Mouse (Mus musculus) megakaryocyte, embryonic 14.5 days (primary cell): Measurements from ENCODE around the gene Rfc4. TPM values are rescaled to one million over a fixed set of nuclear protein-coding genes. Genes with fewer than 3 reads are reported as not detected.
"Not testable (repeated sequence)": the region's sequence is repeated elsewhere in the genome, so short reads cannot be mapped to it uniquely, and the experiment has no call there.

ENCODE experiments used
- H3K27me3 ChIP-seq: replicated peaks from 2 replicates; pipeline ENCODE3; 2012; ENCODE audit warnings: inconsistent platforms
- H3K36me3 ChIP-seq: replicated peaks from 2 replicates; pipeline ENCODE3; 2012; ENCODE audit warnings: low read length, inconsistent platforms, mixed read lengths
- H3K4me1 ChIP-seq: 2 replicates; pipeline ENCODE4 v1.6.1; 2012; ENCODE audit warnings: inconsistent platforms
- H3K4me3 ChIP-seq: replicated peaks from 2 replicates; pipeline ENCODE3; 2012; ENCODE audit warnings: moderate library complexity, mild to moderate bottlenecking, inconsistent platforms
- H3K9me3 ChIP-seq: 2 replicates; pipeline ENCODE4 v1.6.1; 2012; ENCODE audit warnings: inconsistent platforms
- FLI1 ChIP-seq: IDR thresholded peaks from 2 replicates; pipeline ENCODE4 v1.6.1; 2012; ENCODE audit warnings: low read length, inconsistent platforms, mixed read lengths
- GATA1 ChIP-seq: IDR thresholded peaks from 3 replicates; pipeline ENCODE4 v1.6.1; 2012; ENCODE audit warnings: mixed read lengths, low read length, inconsistent platforms, borderline replicate concordance
- polyA plus RNA-seq: library from polyadenylated mRNA; stranded (reverse); fragments of >175 nt; gene quantifications from 2 replicates; pipeline ENCODE4 v1.2.3, GENCODE M21; 2012; ENCODE audit warnings: low replicate concordance; ENCODE audit not compliant: insufficient read depth

Rfc4 gene
- polyA plus RNA-seq, 1 experiment: 26.5 TPM

DNA sequence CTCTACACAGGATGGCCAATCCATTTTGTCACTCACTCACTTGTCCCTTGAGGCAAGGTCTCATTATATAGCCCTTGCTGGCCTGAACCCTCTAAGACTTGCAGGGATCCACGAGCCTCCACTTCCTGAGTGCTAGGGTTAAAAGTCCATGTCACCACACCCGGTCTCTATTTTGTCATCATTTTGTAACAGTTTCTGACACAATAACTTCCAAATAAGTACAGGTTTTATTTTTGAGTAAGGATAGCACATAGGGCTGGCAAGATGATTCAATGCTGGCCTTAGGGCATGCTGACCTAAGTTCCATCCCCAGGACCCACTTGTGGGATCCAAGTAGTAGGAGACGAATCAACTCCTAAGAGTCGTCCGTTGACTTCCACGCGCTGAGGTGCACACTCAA lies 21.4 kb downstream of the Rfc4 start:
- H3K36me3 ChIP-seq: peaks cover 22% of the 10 kb centered on the region
- no peak overlapping the region for H3K4me3 ChIP-seq
- no peaks in the 10 kb centered on the region for H3K9me3 ChIP-seq
- peaks cover 54% of the 10 kb centered on the region for H3K4me1 ChIP-seq
- H3K27me3 ChIP-seq: no peaks in the 10 kb centered on the region
- no peak for TF ChIP-seq FLI1
- TF ChIP-seq GATA1: no peak

DNA sequence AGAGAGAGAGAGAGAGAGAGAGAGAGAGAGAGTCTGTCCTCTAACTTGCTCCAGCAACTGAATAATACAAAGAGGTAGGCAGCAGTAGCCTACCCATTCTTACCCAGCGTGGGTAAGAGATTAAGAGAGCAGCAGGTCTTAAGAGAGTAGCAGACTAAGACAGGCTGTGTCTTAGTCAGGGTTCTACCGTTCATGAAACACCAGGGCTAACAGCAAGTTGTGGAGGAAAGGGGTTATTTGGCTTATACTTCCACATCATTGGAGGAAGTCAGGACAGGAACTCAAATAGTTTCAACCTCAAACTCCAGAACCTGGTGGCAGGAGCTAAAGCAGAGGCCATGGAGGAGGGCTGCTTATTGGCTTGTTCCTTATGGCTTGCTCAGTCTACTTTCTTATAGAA lies 23.7 kb downstream of the Rfc4 start:
- Histone ChIP-seq H3K4me3 (peak overlapping the region; percentile 35), H3K36me3 (peaks cover 3% of the 10 kb centered on the region), H3K4me1 (peaks cover 54% of the 10 kb centered on the region), H3K9me3 (no peaks in the 10 kb centered on the region), H3K27me3 (no peaks in the 10 kb centered on the region)
- TF ChIP-seq GATA1: no peak
- TF ChIP-seq FLI1: no peak

DNA sequence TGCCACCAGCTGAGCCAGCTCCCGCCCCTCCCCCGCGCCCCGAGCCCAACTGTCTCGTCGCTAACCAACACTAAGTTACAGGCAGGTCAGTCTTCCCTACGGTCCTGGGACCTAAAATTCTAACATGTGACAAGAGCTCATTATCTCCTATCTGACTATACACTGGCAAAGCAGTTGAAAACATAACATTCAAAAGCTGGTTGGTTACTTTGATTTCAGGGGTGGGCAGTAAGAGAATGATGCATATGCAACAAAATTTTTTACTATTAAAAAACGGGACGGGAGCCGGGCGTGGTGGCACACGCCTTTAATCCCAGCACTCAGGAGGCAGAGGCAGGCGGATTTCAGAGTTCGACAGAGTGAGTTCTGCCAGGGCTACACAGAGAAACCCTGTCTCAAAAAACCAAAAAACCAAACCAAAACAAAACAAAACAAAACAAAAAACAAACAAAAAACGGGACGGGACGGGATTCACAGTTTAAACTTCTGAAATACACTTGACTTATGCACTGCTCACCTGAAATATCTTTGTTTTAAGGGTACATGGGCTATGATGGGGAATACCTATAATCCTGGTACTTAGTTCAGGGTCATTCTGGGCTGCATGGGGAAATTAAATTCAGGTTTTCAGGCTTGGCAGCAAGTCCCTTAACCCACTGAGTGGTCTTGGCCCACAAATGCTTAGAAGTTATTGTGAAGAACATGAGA lies 24.3 kb downstream of the Rfc4 start:
- Histone ChIP-seq H3K9me3 (no peaks in the 10 kb centered on the region), H3K36me3 (no peaks in the 10 kb centered on the region), H3K27me3 (no peaks in the 10 kb centered on the region), H3K4me3 (peak overlapping the region; percentile 90), H3K4me1 (peaks cover 54% of the 10 kb centered on the region)
- TF ChIP-seq GATA1 (no peak), FLI1 (no peak)

DNA sequence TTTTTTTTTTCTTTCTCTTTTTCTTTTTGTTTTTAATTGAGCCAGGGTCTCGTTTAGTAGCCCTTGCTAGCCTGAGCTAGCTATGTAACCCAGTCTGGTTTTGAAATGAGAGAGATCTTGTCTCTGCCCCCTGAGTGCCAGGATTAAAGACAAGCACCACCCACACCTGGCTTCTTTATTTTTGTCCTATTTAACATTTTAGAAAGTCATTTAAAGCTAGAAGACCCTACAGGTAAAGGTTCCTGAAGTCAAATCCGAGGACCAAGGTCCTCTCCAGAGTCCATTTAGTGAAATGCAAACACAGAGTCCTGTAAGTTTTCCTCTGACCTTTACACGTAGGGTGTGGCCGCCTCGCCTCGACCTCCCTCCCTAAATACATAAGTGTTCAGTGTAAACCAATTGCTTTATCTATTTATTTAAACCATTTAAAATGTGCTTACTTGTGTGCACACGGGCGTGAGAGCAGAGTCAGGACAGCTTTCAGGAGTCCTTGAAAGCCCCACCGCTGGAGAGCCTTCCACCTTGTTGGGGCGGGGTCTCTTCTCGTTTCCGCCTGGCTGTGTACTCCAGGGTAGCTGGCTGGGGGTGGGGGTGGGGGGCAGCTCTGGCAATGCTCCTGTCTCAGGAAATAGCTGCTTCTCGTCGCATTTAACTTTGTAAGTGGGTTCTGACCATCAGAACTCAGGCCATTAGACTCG lies 25.0 kb downstream of the Rfc4 start:
- Histone ChIP-seq H3K36me3 (no peaks in the 10 kb centered on the region), H3K9me3 (no peaks in the 10 kb centered on the region), H3K4me3 (peak overlapping the region; percentile 90), H3K4me1 (peaks cover 55% of the 10 kb centered on the region), H3K27me3 (no peaks in the 10 kb centered on the region)
- no peak for TF ChIP-seq FLI1
- no peak for TF ChIP-seq GATA1

DNA sequence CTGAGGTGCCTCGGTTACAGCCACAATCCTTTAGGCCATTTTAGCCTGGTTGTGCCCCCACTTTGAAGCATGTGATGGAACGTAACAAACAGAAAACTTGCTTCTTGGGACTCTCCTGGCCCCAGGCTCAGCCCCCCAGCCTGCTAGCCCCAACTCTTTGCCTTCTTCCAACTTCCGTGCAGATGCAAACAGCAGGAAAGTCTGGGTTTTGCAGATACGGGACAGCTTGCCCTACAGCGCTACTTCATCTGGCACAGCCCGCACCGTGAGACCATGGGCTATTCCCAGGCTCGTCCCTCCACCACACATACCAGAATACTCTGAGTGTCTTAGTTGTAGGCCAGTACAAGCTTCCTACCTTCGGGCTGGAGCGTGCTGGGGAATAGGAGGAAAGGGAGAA lies 26.9 kb downstream of the Rfc4 start:
- H3K36me3 ChIP-seq: no peaks in the 10 kb centered on the region
- H3K4me1 ChIP-seq: peaks cover 51% of the 10 kb centered on the region
- H3K9me3 ChIP-seq: no peaks in the 10 kb centered on the region
- TF ChIP-seq FLI1 (no peak), GATA1 (no peak)
- peak overlapping the region; percentile 87 for H3K4me3 ChIP-seq
- no peaks in the 10 kb centered on the region for H3K27me3 ChIP-seq

DNA sequence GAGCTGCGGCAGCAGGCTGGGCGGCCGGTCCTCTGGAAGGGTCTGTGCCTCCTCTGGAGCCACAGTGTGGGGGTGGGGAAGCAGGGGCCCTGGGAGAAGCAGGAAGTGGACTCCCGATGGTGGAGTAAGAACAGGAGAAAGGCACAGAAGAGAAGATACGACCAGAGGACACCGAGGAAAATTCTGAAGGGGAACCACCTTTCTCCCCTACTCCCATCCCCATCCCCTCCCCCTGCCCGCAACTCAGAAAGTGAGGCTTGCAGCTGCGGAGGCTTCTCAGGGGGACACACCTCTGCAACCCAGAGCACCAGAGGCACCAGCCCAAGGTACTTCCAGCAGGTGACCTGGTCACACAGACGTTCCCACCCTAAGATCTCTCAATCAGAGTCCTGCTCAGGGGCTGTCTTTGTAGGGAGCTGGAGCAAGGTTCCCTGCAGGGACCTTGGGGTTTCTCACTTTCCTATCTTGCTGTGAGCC lies 27.4 kb downstream of the Rfc4 start:
- H3K4me3 ChIP-seq: peak overlapping the region; percentile 87
- H3K27me3 ChIP-seq: no peaks in the 10 kb centered on the region
- H3K4me1 ChIP-seq: peaks cover 48% of the 10 kb centered on the region
- no peaks in the 10 kb centered on the region for H3K9me3 ChIP-seq
- no peaks in the 10 kb centered on the region for H3K36me3 ChIP-seq
- TF ChIP-seq FLI1 (no peak), GATA1 (no peak)

DNA sequence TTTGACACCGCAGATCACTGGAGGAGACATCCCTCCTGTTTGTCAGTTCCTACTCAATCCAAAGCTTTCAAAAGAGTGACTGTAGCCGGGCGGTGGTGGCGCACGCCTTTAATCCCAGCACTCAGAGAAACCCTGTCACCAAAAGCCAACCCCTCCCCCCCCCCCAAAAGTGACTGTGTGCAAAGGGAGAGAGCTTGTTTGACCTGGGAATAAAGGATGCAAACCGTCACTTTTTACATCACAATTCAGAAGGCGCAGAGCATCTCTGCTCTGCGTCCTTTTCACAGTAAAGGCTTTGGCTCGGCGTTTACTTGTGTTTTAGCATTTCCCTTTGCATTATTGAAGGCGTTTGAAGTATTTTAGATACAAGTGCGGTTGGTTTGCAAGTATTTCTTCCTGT lies 27.9 kb downstream of the Rfc4 start:
- TF ChIP-seq GATA1 (no peak), FLI1 (no peak)
- Histone ChIP-seq H3K27me3 (no peaks in the 10 kb centered on the region), H3K36me3 (no peaks in the 10 kb centered on the region), H3K4me1 (peaks cover 48% of the 10 kb centered on the region), H3K9me3 (no peaks in the 10 kb centered on the region), H3K4me3 (no peak overlapping the region)

DNA sequence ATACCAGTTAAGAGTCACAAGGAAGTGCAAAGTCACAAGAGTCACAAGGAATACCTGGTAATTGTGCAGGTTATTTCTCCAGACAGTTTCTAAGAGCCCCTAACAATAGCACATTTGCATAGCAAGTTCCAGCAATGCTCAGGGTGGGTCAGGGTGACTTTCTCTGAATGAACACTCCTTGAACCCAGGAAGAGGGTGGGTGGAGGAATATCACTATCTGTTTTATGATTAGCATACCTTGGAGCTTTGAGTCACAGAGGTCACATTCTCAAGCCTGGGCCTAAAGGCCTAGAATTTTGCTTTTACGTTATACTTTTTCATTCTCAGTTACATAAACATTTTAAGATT lies 29.5 kb downstream of the Rfc4 start:
- not testable (repeated sequence) for H3K9me3 ChIP-seq, H3K4me3 ChIP-seq, H3K36me3 ChIP-seq, H3K27me3 ChIP-seq
- H3K4me1 ChIP-seq: peaks cover 44% of the 10 kb centered on the region

DNA sequence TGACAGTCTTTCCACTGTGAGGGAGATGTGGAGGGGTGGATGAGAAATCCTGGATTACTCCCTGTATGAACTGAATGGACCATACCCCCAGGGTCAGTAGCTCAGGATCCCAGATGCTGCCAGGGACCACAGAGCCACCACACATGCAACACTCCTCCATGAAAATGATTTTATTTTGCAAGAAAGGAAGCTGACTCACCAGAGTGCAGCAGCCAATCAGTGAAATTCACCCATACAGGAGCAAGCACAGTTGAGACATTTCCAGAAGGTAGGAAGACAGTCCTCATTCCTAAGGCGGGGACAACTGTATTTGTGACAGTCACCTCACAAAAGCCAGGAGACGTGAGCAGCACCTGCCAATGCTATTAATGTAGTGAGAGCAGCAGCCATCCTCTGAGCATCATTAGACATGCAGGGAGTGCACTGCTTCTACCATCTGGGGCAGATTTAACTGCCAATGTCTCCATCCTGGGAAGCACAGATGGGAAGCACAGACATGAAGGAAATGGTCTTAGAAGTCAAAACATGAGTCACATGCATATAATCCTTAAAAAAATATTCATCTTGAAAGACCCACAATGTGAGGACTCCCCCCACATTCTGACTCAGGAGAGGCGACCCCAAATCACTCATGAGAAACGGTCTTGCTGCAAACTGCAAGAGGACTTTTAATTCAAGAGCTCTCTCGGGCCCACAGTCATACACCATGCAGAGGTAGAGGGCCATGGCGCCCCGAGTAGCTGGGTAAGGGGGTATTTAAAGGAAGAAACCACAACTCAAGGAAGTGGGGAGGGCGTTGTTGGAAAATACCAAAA lies 30.0 kb downstream of the Rfc4 start:
- H3K4me3 ChIP-seq, H3K9me3 ChIP-seq, H3K36me3 ChIP-seq, H3K27me3 ChIP-seq: not testable (repeated sequence)
- peaks cover 41% of the 10 kb centered on the region for H3K4me1 ChIP-seq

DNA sequence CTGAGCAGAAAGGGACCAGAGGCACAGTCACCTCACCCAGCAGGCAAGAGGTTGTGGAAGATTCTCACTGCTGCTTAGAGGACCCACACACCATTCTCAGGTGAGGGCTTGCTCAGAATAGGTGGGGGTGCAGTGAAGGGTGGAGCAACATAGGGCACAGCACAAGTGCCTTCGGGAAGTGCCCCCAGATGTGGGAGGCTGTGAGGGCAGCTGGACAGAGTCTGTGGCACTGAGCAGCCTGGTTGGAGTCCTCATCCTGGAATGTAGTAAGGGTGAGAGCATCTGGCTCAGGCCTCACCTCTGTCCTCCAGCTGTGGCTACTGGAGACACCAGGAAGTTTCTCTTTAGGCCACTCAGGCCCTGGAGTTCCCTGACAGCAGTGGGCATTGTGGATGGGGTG lies 30.7 kb downstream of the Rfc4 start:
- not testable (repeated sequence) for H3K4me3 ChIP-seq, H3K9me3 ChIP-seq, H3K27me3 ChIP-seq, H3K36me3 ChIP-seq
- peaks cover 43% of the 10 kb centered on the region for H3K4me1 ChIP-seq

DNA sequence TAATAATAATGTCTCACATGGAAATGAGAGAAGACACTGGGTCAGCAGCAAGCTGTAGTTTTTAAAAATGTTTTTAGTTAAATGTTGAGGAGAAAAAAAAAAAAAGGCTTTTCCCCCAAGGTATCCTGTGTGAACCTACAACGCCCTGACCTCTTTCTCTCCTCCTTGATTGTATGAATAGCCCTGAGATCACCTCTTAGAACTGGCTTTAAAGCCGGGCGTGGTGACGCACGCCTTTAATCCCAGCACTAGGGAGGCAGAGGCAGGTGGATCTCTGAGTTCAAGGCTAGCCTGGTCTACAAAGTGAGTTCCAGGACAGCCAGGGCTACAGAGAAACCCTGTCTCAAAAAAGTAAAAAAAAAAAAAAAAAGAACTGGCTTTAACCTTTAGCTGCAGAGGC lies 32.0 kb downstream of the Rfc4 start:
- not testable (repeated sequence) for H3K36me3 ChIP-seq, H3K9me3 ChIP-seq, H3K27me3 ChIP-seq, H3K4me3 ChIP-seq
- peaks cover 45% of the 10 kb centered on the region for H3K4me1 ChIP-seq
